Mouse (Mus musculus): ENCODE measurements around the gene Ifi204.

DNA sequence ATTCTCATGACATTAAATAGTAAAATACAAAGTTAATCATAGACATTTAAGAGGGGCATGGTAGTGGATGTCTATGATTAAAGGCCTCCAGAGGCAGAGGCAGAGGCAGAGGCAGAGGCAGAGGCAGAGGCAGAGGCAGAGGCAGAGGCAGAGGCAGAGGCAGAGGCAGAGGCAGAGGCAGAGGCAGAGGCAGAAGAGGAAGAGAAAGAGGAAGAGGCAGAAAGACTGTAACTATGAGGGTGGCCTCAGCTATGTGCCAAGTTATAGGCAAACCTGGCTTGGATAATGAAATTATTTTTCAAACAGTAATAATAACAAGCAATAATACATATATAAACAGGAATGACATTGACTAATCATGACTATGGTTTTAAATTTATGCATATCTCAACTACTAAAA, 26.2 kb downstream of the Ifi204 start:
- TF ChIP-seq POLR2A (IDR thresholded peaks at IDR 0.05; ENCODE audit: control insufficient read depth, extremely low read depth, insufficient read depth, low read length, poor library complexity): no peak
- no peak for TF ChIP-seq CTCF (IDR thresholded peaks at IDR 0.05; ENCODE audit: borderline replicate concordance, control insufficient read depth, extremely low read depth, insufficient read depth, low read length, poor library complexity)

All from thymus, adult 2 months (tissue).